Mouse (Mus musculus): ENCODE results near the gene Eps8. TPM values are rescaled to one million over a fixed set of nuclear protein-coding genes. Genes with fewer than 3 reads are reported as not detected.
"Not testable (repeated sequence)": the region's sequence is repeated elsewhere in the genome, so short reads cannot be mapped to it uniquely, and the experiment has no call there.

The Eps8 gene
- polyA plus RNA-seq, 1 experiment from 2014 or later = 6.8 TPM

DNA sequence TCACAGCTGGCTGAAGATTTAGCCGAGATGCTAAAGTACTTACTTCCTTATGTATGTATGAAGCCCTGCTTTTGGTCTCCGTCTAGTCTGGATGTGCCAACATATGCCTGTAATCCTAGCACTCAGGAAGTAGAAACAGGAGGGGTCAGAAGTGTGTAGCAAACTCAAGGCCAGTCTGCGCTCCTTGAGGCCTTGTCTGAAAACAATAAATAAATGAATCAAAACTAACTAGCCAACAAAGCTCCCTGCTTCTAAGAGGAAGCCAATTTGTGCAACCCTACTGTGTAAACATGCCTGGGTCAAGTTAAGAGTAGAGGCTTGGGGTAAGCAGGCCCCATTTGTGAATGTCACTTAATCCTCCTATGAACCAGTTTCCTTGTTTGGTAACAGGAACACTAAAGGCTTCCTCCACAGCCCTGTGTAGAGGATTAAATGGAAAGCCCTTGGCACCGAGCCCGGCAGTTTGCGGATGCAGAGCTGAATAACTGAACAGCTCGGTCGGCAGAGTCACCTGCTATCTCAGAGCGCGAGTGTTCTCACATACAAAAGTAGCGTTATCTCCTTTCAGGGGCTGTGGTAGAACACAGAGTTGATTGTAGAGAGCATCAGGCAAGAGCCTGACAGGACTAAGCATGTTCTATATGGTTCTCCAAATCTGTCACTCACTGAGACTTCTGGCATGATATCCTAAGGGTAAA lies 183.6 kb downstream of the Eps8 start:
- H3K36me3 ChIP-seq (replicated peaks) = no peaks in the 10 kb centered on the region
- H3K4me1 ChIP-seq = peaks cover 20% of the 10 kb centered on the region
- 0 out of 2 replicates have a peak overlapping the region, but pooled peaks have one; percentile 15 for H3K27ac ChIP-seq
- no peak for DNase-seq (ENCODE audit: extremely low spot score, low spot score)
- no peaks in the 10 kb centered on the region for H3K27me3 ChIP-seq (ENCODE audit: poor library complexity, severe bottlenecking)
- H3K4me3 ChIP-seq = no peak overlapping the region
- WGBS = 76% methylated on average over 11 of the region's 11 CpGs
- peaks cover 4% of the 10 kb centered on the region; the same call in 1 of the 2 replicates for H3K9me3 ChIP-seq

DNA sequence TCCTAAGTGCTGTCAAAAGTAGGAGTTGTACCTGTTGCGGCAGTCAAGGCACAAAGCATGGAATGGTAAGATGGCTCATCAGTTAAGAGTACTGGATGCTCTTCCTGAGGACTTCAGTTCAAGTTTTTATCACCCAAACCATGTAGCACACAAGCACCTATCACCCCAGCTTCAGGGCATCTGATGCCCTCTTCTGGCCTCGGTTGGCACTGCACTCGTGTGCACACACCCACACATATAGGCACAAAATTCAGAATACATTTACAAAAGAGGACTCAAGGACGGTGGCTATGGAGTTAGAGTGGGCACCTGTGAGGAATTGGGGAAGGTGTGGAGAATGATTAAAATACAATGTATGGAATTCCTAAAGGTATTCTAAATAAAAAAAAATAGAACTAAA lies 185.1 kb downstream of the Eps8 start:
- 94% methylated on average over 4 of the region's 4 CpGs for WGBS
- H3K36me3 ChIP-seq (replicated peaks) = no peaks in the 10 kb centered on the region
- H3K27ac ChIP-seq = no peak overlapping the region
- no peaks in the 10 kb centered on the region for H3K9me3 ChIP-seq
- H3K27me3 ChIP-seq (ENCODE audit: poor library complexity, severe bottlenecking) = no peaks in the 10 kb centered on the region
- no peak overlapping the region for H3K4me3 ChIP-seq
- peaks cover 20% of the 10 kb centered on the region for H3K4me1 ChIP-seq
- DNase-seq (ENCODE audit: extremely low spot score, low spot score) = no peak

DNA sequence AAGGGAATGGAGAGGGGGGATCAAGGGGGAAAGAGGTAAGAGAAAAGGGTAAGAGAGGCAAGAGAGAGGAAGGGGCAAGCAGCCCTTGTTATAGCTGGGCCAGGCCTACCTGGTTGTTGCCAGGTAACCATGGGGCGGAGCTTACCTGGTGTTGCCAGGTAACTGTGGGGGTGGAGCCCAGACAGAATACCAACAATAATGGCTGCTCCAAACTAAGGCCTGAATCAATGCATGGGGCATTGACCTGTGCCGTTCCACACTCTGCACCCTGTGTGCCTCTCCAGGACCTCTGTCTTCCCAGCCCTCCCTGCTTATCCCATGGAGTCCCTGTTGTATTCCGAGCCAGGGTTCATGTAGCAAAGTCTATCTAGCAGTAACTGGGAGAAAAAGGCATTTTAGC lies 187.0 kb downstream of the Eps8 start:
- Histone ChIP-seq H3K9me3 (no peaks in the 10 kb centered on the region), H3K4me3 (no peak overlapping the region), H3K4me1 (peaks cover 20% of the 10 kb centered on the region), H3K27me3 (ENCODE audit: poor library complexity, severe bottlenecking) (no peaks in the 10 kb centered on the region), H3K27ac (no peak overlapping the region), H3K36me3 (replicated peaks) (no peaks in the 10 kb centered on the region)
- 86% methylated on average over 3 of the region's 3 CpGs for WGBS
- no peak for DNase-seq (ENCODE audit: extremely low spot score, low spot score)

DNA sequence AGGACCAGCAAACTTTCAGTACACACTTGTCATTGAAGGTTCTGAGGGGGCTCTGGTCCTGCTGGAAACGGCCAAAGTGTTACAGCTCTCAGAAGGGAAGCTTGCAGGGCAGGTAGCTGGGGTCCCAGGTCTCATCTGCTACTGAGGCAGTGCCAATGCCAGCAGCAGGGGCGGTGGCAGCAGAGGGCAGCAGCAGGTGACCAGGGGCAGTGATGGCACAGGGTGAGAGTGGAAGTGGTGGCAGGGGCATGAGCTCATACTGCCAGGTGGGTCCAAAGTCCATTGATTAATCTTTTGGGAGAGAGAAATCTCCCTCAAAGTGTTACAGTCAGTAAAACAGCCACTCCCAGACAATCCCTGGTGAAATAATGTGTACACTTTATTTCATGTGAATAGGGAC lies 188.4 kb downstream of the Eps8 start:
- no peak for DNase-seq (ENCODE audit: extremely low spot score, low spot score)
- Histone ChIP-seq H3K4me1 (peaks cover 8% of the 10 kb centered on the region), H3K27me3 (ENCODE audit: poor library complexity, severe bottlenecking) (no peaks in the 10 kb centered on the region), H3K27ac (no peak overlapping the region), H3K36me3 (replicated peaks) (no peaks in the 10 kb centered on the region), H3K9me3 (no peaks in the 10 kb centered on the region), H3K4me3 (no peak overlapping the region)
- 80% methylated on average over 2 of the region's 2 CpGs for WGBS

DNA sequence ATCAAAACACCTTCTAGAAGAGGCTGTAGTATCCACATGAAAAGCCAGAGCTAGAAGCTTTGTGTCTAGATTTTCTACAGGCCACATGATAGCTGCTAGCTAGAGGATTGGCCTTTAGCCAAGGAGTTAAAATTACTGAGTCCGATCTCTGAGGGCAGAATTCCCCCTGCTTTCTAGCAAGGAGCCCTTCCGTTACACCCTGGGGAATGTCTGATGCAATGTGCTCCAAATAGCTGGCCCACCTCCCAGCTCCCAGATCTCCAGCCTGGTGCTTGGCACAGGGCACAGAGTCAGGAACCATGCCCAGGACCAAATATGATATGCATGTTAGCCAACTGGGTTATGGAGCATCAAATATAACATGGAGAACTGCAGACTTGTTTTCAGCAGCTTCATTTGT lies 189.4 kb downstream of the Eps8 start:
- Histone ChIP-seq H3K36me3 (replicated peaks) (no peaks in the 10 kb centered on the region), H3K4me3 (no peak overlapping the region), H3K27ac (no peak overlapping the region), H3K27me3 (ENCODE audit: poor library complexity, severe bottlenecking) (no peaks in the 10 kb centered on the region), H3K9me3 (no peaks in the 10 kb centered on the region), H3K4me1 (no peaks in the 10 kb centered on the region)
- DNase-seq (ENCODE audit: extremely low spot score, low spot score) = no peak
- WGBS = 81% methylated on average over 2 of the region's 2 CpGs

DNA sequence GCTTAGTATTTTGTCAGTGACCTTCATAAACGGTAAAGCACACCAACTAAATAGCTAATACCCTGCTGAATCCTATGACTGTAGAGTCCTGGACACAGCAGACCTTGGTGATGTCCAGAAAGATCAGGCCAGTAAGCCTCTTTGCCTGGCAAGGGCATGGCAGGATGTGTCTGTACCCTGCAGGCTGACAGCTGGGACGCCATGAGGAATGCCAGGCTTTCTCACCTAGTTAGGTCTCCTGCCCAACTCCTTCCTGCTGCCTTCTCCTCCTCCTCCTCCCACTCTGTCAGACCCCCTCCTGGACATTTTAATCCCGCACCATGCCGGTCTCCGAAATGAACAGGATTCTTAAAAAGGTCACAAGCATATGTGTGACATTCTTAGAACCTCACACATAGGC lies 190.9 kb downstream of the Eps8 start:
- no peak overlapping the region for H3K27ac ChIP-seq
- 90% methylated on average over 5 of the region's 5 CpGs for WGBS
- H3K4me1 ChIP-seq = no peaks in the 10 kb centered on the region
- H3K36me3 ChIP-seq (replicated peaks) = no peaks in the 10 kb centered on the region
- DNase-seq (ENCODE audit: extremely low spot score, low spot score) = no peak
- no peaks in the 10 kb centered on the region for H3K9me3 ChIP-seq
- no peaks in the 10 kb centered on the region for H3K27me3 ChIP-seq (ENCODE audit: poor library complexity, severe bottlenecking)
- no peak overlapping the region for H3K4me3 ChIP-seq

DNA sequence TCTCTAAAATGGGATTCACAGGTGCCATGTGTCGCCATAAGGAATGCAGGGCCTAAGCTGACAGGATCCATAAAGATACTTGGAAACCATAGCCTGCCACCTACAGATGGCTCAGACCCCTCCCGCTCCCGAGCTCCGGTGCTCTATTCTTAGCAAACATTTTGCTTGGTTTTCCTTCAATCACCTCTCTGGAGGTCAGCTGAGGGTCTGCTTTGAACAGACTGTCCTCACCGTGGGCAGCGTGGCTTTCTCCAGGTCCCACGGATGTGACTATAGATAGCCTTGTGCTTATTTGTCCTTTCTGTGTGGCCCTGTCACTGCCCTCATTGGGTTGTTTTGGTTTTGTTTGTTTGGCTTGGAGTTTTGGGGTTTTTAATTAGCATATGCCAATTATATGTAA lies 196.5 kb downstream of the Eps8 start:
- Histone ChIP-seq H3K4me3 (no peak overlapping the region), H3K27ac (no peak overlapping the region), H3K4me1 (peaks cover 7% of the 10 kb centered on the region), H3K27me3 (ENCODE audit: poor library complexity, severe bottlenecking) (0 out of 2 replicates have a peak, but pooled peaks cover 6% of the 10 kb centered on the region), H3K9me3 (no peaks in the 10 kb centered on the region), H3K36me3 (replicated peaks) (no peaks in the 10 kb centered on the region)
- no peak for DNase-seq (ENCODE audit: extremely low spot score, low spot score)
- WGBS = 90% methylated on average over 7 of the region's 7 CpGs

DNA sequence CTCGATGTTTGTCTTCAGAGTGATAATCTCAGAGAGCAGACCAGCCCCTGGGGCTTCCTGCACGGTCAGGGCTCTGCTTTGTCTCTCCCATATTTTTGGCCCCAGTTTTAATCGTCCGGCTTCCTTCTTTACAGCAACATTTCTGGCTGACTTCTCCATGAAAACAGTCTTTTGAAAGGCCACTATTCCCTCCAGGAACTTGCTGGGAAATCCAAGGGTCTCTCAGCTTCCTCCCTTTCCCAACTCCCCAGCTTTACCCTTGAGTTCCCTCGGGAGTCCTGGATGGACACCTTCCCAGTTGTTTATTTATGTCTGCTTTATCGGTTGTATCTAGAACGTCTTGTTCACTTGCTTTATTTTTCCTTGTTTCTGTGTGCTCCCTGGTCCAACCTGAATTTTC lies 197.5 kb downstream of the Eps8 start:
- DNase-seq (ENCODE audit: extremely low spot score, low spot score) = no peak
- Histone ChIP-seq H3K27ac (no peak overlapping the region), H3K4me1 (peaks cover 7% of the 10 kb centered on the region), H3K27me3 (ENCODE audit: poor library complexity, severe bottlenecking) (0 out of 2 replicates have a peak, but pooled peaks cover 6% of the 10 kb centered on the region), H3K4me3 (no peak overlapping the region), H3K9me3 (no peaks in the 10 kb centered on the region), H3K36me3 (replicated peaks) (no peaks in the 10 kb centered on the region)
- 62% methylated on average over 7 of the region's 7 CpGs for WGBS

DNA sequence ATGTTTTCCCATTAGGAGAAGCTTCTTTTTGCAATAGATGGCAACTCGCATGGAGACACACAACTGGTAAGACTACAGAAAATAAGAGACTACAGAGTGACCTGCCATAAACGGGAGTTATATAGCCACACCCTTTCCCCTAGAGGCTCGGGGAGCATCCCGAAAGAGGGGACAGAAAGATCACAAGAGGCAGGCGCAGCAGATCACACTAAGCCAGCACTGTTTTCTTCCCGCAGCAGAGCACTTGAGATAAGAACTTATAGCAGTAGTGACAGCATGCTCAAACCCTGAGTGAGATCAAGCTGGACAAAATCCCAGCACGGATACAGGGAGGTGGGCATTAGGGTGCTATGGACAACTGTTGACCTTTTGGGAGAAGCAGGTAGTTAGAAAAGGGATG lies 198.6 kb downstream of the Eps8 start:
- Histone ChIP-seq H3K4me1 (peaks cover 7% of the 10 kb centered on the region), H3K27ac (no peak overlapping the region), H3K9me3 (no peaks in the 10 kb centered on the region), H3K27me3 (ENCODE audit: poor library complexity, severe bottlenecking) (0 out of 2 replicates have a peak, but pooled peaks cover 6% of the 10 kb centered on the region), H3K36me3 (replicated peaks) (no peaks in the 10 kb centered on the region), H3K4me3 (no peak overlapping the region)
- DNase-seq (ENCODE audit: extremely low spot score, low spot score) = no peak
- 75% methylated on average over 7 of the region's 7 CpGs for WGBS

DNA sequence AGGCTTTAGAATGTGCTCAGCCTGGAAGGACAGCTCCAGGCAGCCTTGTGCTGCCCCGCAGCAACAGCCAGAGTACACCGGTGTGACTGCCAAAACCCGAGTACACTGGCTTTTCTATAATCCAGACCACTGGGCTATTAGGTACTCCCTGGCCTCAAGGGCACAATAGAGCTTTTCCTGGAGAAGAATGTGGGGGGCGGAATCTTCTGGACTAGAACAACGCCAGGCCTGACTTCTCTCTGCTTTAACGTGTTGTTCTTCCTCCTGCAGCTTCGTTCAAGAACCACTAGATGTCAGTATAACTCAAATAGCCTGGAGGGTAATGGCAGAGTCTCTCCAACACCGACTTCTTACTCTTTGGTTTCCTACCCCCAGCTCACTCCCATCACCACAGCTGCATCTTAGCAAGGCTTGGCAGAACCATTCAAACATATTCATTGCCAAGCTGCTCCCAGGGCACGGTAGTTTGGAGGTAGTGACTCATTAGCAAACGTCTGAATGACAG lies 199.1 kb downstream of the Eps8 start:
- peak overlapping the region; percentile 40; the same call in 1 of the 2 replicates for H3K27ac ChIP-seq
- 0 out of 2 replicates have a peak, but pooled peaks cover 6% of the 10 kb centered on the region for H3K27me3 ChIP-seq (ENCODE audit: poor library complexity, severe bottlenecking)
- H3K4me3 ChIP-seq = no peak overlapping the region
- H3K36me3 ChIP-seq (replicated peaks) = no peaks in the 10 kb centered on the region
- H3K4me1 ChIP-seq = peaks cover 7% of the 10 kb centered on the region
- H3K9me3 ChIP-seq = no peaks in the 10 kb centered on the region
- WGBS = 14% methylated on average over 10 of the region's 10 CpGs
- DNase-seq (ENCODE audit: extremely low spot score, low spot score) = peak; percentile 19

DNA sequence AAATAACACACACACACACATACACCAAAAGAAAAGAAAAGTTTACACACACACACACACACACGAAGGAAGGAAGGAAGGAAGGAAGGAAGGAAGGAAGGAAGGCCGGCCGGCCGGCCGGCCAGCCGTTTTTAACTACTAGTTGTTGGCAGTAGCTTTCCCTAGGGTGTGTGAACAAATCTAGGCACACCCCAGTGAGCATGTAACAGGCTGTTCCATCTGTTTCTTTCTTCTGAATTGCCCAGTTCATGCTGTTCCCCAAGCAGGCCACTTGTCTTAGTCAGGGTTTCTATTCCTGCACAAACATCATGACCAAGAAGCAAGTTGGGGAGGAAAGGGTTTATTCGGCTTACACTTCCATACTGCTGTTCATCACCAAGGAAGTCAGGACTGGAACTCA lies 208.6 kb downstream of the Eps8 start:
- 95% methylated on average over 7 of the region's 7 CpGs for WGBS
- not testable (repeated sequence) for H3K36me3 ChIP-seq (replicated peaks); H3K4me1 ChIP-seq; H3K9me3 ChIP-seq; DNase-seq (ENCODE audit: extremely low spot score, low spot score); H3K4me3 ChIP-seq; H3K27ac ChIP-seq
- peaks cover 26% of the 10 kb centered on the region for H3K27me3 ChIP-seq (ENCODE audit: poor library complexity, severe bottlenecking)

DNA sequence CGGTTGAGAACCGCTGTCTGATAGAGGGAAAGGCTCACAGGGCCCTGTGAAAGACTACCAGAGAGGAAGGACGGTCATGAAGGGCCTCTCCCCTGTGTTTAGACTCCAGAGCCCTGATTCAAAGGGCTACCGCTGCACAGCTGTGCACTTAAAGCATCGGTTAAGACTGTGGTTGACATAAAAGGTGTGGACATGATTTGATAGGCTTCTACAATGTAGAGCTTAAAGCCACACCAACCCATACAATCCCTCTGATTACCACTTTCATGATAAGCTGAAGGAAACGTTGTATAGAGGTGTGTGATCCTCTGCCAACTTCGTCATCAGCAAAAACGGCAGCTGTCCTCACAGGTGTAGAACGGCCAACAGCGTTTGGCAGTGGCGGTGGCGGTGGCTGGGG lies 211.6 kb downstream of the Eps8 start:
- no peaks in the 10 kb centered on the region for H3K9me3 ChIP-seq
- peaks cover 3% of the 10 kb centered on the region for H3K4me1 ChIP-seq
- DNase-seq (ENCODE audit: extremely low spot score, low spot score) = no peak
- 90% methylated on average over 12 of the region's 12 CpGs for WGBS
- H3K27ac ChIP-seq = no peak overlapping the region
- no peaks in the 10 kb centered on the region for H3K36me3 ChIP-seq (replicated peaks)
- no peak overlapping the region for H3K4me3 ChIP-seq
- peaks cover 52% of the 10 kb centered on the region for H3K27me3 ChIP-seq (ENCODE audit: poor library complexity, severe bottlenecking)

DNA sequence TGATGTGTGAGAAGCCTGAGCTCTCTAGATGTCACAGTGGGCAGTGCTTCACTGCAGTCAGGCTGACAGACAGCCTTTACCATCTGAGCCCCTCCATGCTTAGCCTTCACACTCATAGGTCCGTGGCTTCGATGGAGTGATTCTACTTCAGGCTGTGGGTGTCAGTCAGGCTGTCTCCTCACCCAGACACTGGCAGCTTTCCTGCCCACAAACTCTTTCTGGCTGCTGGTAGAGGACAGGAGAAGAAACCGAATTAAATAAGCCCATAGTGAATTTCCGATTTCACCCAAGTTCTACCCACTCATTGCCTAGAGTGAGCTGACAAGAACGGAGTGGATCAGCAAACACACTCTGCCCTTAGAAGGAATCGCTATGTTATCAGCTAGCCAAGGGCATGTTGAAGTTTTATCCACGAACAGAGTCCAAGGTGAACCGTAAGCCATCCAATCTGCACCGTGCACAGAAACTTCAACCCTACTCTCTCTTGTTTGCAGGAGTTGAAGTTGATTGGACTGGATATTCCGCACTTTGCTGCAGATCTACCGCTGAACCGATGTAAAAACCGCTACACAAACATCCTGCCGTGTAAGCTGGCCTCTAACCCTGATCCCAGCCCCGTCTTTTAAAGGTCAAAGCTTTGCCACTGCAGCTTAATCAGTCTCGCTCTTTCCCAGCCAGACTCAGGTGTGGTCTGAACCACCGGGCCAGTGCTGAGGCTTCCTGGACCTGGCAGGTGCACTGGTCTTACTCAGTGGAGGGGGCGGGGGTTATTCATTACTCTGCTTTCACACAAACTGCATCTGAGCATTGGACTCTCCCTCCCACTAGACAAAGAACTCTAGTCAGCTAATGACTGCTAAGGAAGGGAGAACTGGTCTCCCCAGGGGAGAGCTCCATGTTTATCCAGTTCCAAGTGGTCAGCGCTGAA lies 213.9 kb downstream of the Eps8 start:
- H3K27ac ChIP-seq = no peak overlapping the region
- 85% methylated on average over 19 of the region's 19 CpGs for WGBS
- H3K4me1 ChIP-seq = peaks cover 14% of the 10 kb centered on the region
- H3K4me3 ChIP-seq = no peak overlapping the region
- no peaks in the 10 kb centered on the region for H3K36me3 ChIP-seq (replicated peaks)
- H3K9me3 ChIP-seq = no peaks in the 10 kb centered on the region
- no peak for DNase-seq (ENCODE audit: extremely low spot score, low spot score)
- peaks cover 64% of the 10 kb centered on the region for H3K27me3 ChIP-seq (ENCODE audit: poor library complexity, severe bottlenecking)

Measured in forebrain, embryonic 10.5 days (tissue).